Mouse (Mus musculus): Measurements from ENCODE around the gene Zfp811.

- TF ChIP-seq GATA1 (IDR thresholded peaks at IDR 0.05; ENCODE audit: borderline replicate concordance, low read length) (no peak), FLI1 (IDR thresholded peaks at IDR 0.05; ENCODE audit: low read length) (no peak)
These were observed 24.1 kb downstream of the Zfp811 start for GRCm38 (mm10) chr17:32785656-32786055.

Data from megakaryocyte, embryonic 14.5 days (primary cell).